Mouse (Mus musculus) CH12.LX (cell line): ENCODE results near the gene Ints3. TPM values are rescaled to one million over a fixed set of nuclear protein-coding genes. Genes with fewer than 3 reads are reported as not detected.

Experiments
- DNase-seq: peaks from one replicate; pipeline ENCODE4 v3.0.0-alpha.2; 2013; ENCODE audit errors: extremely low read depth
- H3K27ac ChIP-seq: 2 replicates; pipeline ENCODE4 v1.5.1; 2012; ENCODE audit warnings: low read depth, mild to moderate bottlenecking, control low read depth, moderate library complexity; ENCODE audit not compliant: insufficient read depth
- H3K27me3 ChIP-seq: replicated peaks from 2 replicates; pipeline ENCODE3; 2012; ENCODE audit warnings: inconsistent platforms
- H3K36me3 ChIP-seq, 2 experiments: replicated peaks in 1 of 2; 2 replicates each; pipeline versions ENCODE3 to v1.6.1; 2012; ENCODE audit warnings: inconsistent platforms in 1 of 2, low read length in 1 of 2, mild to moderate bottlenecking in 1 of 2, mixed read lengths in 1 of 2, moderate library complexity in 1 of 2; ENCODE audit not compliant: control insufficient read depth in 1 of 2, insufficient read depth in 1 of 2
- H3K4me1 ChIP-seq, 2 experiments: 2 replicates each; pipeline ENCODE4 v1.6.1; 2012; ENCODE audit warnings: inconsistent platforms in 1 of 2, moderate library complexity in 1 of 2; ENCODE audit not compliant: insufficient read depth in 2 of 2, control insufficient read depth in 1 of 2
- H3K4me2 ChIP-seq: 2 replicates; pipeline ENCODE4 v1.6.1; 2012; ENCODE audit warnings: low read depth, mild to moderate bottlenecking, control low read depth; ENCODE audit not compliant: poor library complexity, insufficient read depth, severe bottlenecking
- H3K4me3 ChIP-seq, 3 experiments: fragments of 150-350 bp in 1 of 3; sonication (generic) in 1 of 3; replicated peaks in 1 of 3; 2 replicates each; pipeline versions ENCODE3 to v1.5.1; 2011 to 2012; ENCODE audit warnings: low read depth in 2 of 3, low read length in 2 of 3, mild to moderate bottlenecking in 2 of 3, moderate library complexity in 2 of 3, control low read depth in 1 of 3, improper control_type of control experiment in 1 of 3, inconsistent platforms in 1 of 3, mixed read lengths in 1 of 3; ENCODE audit not compliant: poor library complexity in 1 of 3
- H3K79me2 ChIP-seq: replicated peaks from 2 replicates; pipeline ENCODE4 v1.6.1; 2012; ENCODE audit warnings: mild to moderate bottlenecking, moderate library complexity; ENCODE audit not compliant: control insufficient read depth, poor library complexity, insufficient read depth, severe bottlenecking; ENCODE audit errors: extremely low read depth
- H3K9ac ChIP-seq: 2 replicates; pipeline ENCODE4 v1.6.1; 2012; ENCODE audit warnings: low read depth, mild to moderate bottlenecking, control low read depth, moderate library complexity; ENCODE audit not compliant: insufficient read depth
- H3K9me3 ChIP-seq: replicated peaks from 2 replicates; pipeline ENCODE3; 2012; ENCODE audit warnings: low read length, inconsistent platforms, mixed read lengths
- CHD1 ChIP-seq: IDR thresholded peaks from 2 replicates; pipeline ENCODE4 v1.6.1; 2012; ENCODE audit warnings: low read depth, low read length, improper control_type of control experiment, inconsistent platforms
- CHD2 ChIP-seq: IDR thresholded peaks from 2 replicates; pipeline ENCODE4 v1.6.1; 2011; ENCODE audit warnings: low read length, improper control_type of control experiment
- CTCF ChIP-seq, 2 experiments: IDR thresholded peaks in 1 of 2; conservative IDR thresholded peaks in 1 of 2; 2 replicates each; pipeline ENCODE4 v1.5.1; 2011 to 2012; ENCODE audit warnings: low read depth in 2 of 2, low read length in 2 of 2, improper control_type of control experiment in 1 of 2, inconsistent platforms in 1 of 2, mild to moderate bottlenecking in 1 of 2, moderate library complexity in 1 of 2
- GABPA ChIP-seq: IDR thresholded peaks from 2 replicates; pipeline ENCODE4 v1.6.1; 2012; ENCODE audit warnings: low read depth, low read length, improper control_type of control experiment, inconsistent platforms; ENCODE audit not compliant: insufficient replicate concordance
- IRF4 ChIP-seq: IDR thresholded peaks from 2 replicates; pipeline ENCODE4 v1.6.1; 2014; ENCODE audit warnings: low read depth, mild to moderate bottlenecking, inconsistent platforms, low read length, improper control_type of control experiment
- JUN ChIP-seq: IDR thresholded peaks from 2 replicates; pipeline ENCODE4 v1.6.1; 2011; ENCODE audit warnings: low read depth, mild to moderate bottlenecking, low read length, improper control_type of control experiment, moderate library complexity; ENCODE audit not compliant: insufficient read depth
- JUND ChIP-seq: conservative IDR thresholded peaks from 2 replicates; pipeline ENCODE4 v1.6.1; 2011; ENCODE audit warnings: low read depth, low read length, improper control_type of control experiment
- KAT2A ChIP-seq: IDR thresholded peaks from 2 replicates; pipeline ENCODE4 v1.6.1; 2012; ENCODE audit warnings: low read length, improper control_type of control experiment, inconsistent platforms; ENCODE audit not compliant: insufficient replicate concordance
- MAZ ChIP-seq: IDR thresholded peaks from 2 replicates; pipeline ENCODE4 v1.6.1; 2012; ENCODE audit warnings: low read depth, mild to moderate bottlenecking, inconsistent platforms, low read length, improper control_type of control experiment, moderate library complexity
- NELFE ChIP-seq: IDR thresholded peaks from 2 replicates; pipeline ENCODE4 v1.6.1; 2011; ENCODE audit warnings: low read depth, low read length, improper control_type of control experiment
- NRF1 ChIP-seq: IDR thresholded peaks from 2 replicates; pipeline ENCODE4 v1.6.1; 2014; ENCODE audit warnings: low read depth, mild to moderate bottlenecking, inconsistent platforms, low read length, improper control_type of control experiment, moderate library complexity
- POLR2A ChIP-seq: IDR thresholded peaks from 2 replicates; pipeline ENCODE4 v1.6.1; 2011; ENCODE audit warnings: low read depth, mild to moderate bottlenecking, improper control_type of control experiment, low read length
- SMC3 ChIP-seq: IDR thresholded peaks from 2 replicates; pipeline ENCODE4 v1.6.1; 2011; ENCODE audit warnings: low read depth, low read length, improper control_type of control experiment
- TBP ChIP-seq: conservative IDR thresholded peaks from 2 replicates; pipeline ENCODE4 v1.6.1; 2011; ENCODE audit warnings: low read depth, low read length, improper control_type of control experiment
- USF1 ChIP-seq: IDR thresholded peaks from 2 replicates; pipeline ENCODE4 v1.6.1; 2014; ENCODE audit warnings: low read depth, mild to moderate bottlenecking, inconsistent platforms, low read length, improper control_type of control experiment
- USF2 ChIP-seq: conservative IDR thresholded peaks from 2 replicates; pipeline ENCODE4 v1.6.1; 2011; ENCODE audit warnings: low read depth, low read length, improper control_type of control experiment
- ZNF384 ChIP-seq: IDR thresholded peaks from 2 replicates; pipeline ENCODE4 v1.6.1; 2012; ENCODE audit warnings: low read depth, low read length, improper control_type of control experiment, inconsistent platforms
- dilution Hi-C: fragments of 300-500 bp; cut with MboI; formaldehyde crosslinking; loops from 2 replicates; pipeline ENCODE4 v1.14.3; 2020; ENCODE audit warnings: low sequenced_read_pairs; ENCODE audit not compliant: extremely low pct_unique_long_range_greater_than_20kb, extremely low pct_ligation_motif_present
- in situ Hi-C: fragments of 300-500 bp; cut with MboI; formaldehyde crosslinking; loops from 3 replicates; pipeline ENCODE4 v1.14.3; 2019; ENCODE audit warnings: low sequenced_read_pairs, low pct_ligation_motif_present, low pct_unique_long_range_greater_than_20kb, mixed read lengths
- polyA plus RNA-seq: library from polyadenylated mRNA; unstranded; fragments of >175 nt; gene quantifications from 2 replicates; pipeline ENCODE4 v1.2.1, GENCODE M21; 2012; ENCODE audit warnings: low read depth; ENCODE audit not compliant: insufficient read length
- total RNA-seq, 2 experiments: library from RNA; depleted of rRNA; stranded (reverse); fragments of 300-350 nt in 1 of 2; fragments of >200 nt in 1 of 2; gene quantifications; 2 replicates each; pipeline ENCODE4 v1.2.3; 2012 to 2014

The Ints3 gene
- total and polyA plus RNA-seq, 3 experiments, result 20.5 to 45.9 (median 30.7) TPM

- H3K9me3 ChIP-seq, result no peaks in the 10 kb centered on the region
- H3K79me2 ChIP-seq, result no peaks in the 10 kb centered on the region
- in situ Hi-C loops, result no loop called here
- H3K36me3 ChIP-seq, result peaks cover 63 to 79% of the 10 kb centered on the region in 2 experiments
- peaks cover 10 to 33% of the 10 kb centered on the region in 2 experiments for H3K4me1 ChIP-seq
- no peak for DNase-seq
- no peak overlapping the region for H3K27ac ChIP-seq
- H3K4me2 ChIP-seq, result no peak overlapping the region
- TF ChIP-seq MAZ (no peak), TBP (no peak), JUN (no peak), POLR2A (no peak), SMC3 (no peak), CHD2 (no peak), USF2 (no peak), CHD1 (no peak)
- no peak overlapping the region for H3K4me3 ChIP-seq
- no peak overlapping the region for H3K9ac ChIP-seq
- no peaks in the 10 kb centered on the region for H3K27me3 ChIP-seq
- dilution Hi-C loops, result no loop called here
Observed at GRCm38 (mm10) chr3:90387483-90387882, 45.9 kb downstream of the Ints3 start.

GRCm38 (mm10) chr3:90386817-90387216 is 46.6 kb downstream of the Ints3 start:
- dilution Hi-C loops, result no loop called here
- H3K36me3 ChIP-seq, result peaks cover 57 to 72% of the 10 kb centered on the region in 2 experiments
- H3K27me3 ChIP-seq, result no peaks in the 10 kb centered on the region
- no peaks in the 10 kb centered on the region for H3K79me2 ChIP-seq
- H3K27ac ChIP-seq, result no peak overlapping the region
- in situ Hi-C loops, result no loop called here
- H3K9me3 ChIP-seq, result no peaks in the 10 kb centered on the region
- no peak for DNase-seq
- TF ChIP-seq TBP, result no peak
- no peak for TF ChIP-seq KAT2A
- no peak for TF ChIP-seq IRF4
- TF ChIP-seq MAZ, result no peak
- no peak for TF ChIP-seq CTCF (conservative IDR thresholded peaks at IDR 0.05 in 1 of 2, IDR thresholded peaks at IDR 0.05 in 1 of 2; ENCODE audit: low read depth in 2 of 2, low read length in 2 of 2)
- TF ChIP-seq NELFE, result no peak
- TF ChIP-seq USF1, result no peak
- no peak for TF ChIP-seq NRF1
- TF ChIP-seq ZNF384, result no peak
- no peak for TF ChIP-seq JUND
- TF ChIP-seq GABPA, result no peak
- peaks cover 10 to 33% of the 10 kb centered on the region in 2 experiments for H3K4me1 ChIP-seq
- no peak overlapping the region for H3K4me3 ChIP-seq
- no peak overlapping the region for H3K9ac ChIP-seq
- no peak overlapping the region for H3K4me2 ChIP-seq
